Mouse (Mus musculus): ENCODE data around the gene Tmem260.

Gene Tmem260

GRCm38 (mm10) chr14:48476278-48476677 is 30.4 kb downstream of the Tmem260 start:
- DNase-seq (ENCODE audit: inconsistent age in 2 of 2, low spot score in 1 of 2), result no peak

DNA sequence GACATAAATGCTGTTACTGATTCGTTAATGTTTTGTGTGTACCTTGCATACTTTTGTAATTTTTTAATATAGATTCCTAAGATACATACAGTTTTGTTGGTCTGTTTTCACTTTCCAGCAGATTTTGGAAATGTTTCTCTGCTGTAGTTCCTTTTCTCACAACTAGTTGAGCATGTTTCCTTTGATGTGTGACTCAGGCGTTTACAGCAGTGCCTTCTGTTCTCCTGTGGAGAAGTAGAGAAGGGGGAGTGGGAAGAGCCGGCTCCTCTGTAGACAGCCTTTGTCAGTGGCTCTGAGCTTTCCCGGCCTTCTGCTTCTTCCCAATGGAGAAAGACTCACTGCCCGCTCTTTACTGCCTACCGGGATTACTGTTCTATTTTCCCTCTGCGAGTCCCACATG is 35.7 kb downstream of the Tmem260 start:
- DNase-seq (ENCODE audit: inconsistent age in 2 of 2, low spot score in 1 of 2), result no peak

GRCm38 (mm10) chr14:48482762-48483161 is 36.8 kb downstream of the Tmem260 start:
- no peak for DNase-seq (ENCODE audit: inconsistent age in 2 of 2, low spot score in 1 of 2)

GRCm38 (mm10) chr14:48493896-48494295 is 48.0 kb downstream of the Tmem260 start:
- DNase-seq (ENCODE audit: inconsistent age in 2 of 2, low spot score in 1 of 2), result peak; percentile 15 to 67

DNA sequence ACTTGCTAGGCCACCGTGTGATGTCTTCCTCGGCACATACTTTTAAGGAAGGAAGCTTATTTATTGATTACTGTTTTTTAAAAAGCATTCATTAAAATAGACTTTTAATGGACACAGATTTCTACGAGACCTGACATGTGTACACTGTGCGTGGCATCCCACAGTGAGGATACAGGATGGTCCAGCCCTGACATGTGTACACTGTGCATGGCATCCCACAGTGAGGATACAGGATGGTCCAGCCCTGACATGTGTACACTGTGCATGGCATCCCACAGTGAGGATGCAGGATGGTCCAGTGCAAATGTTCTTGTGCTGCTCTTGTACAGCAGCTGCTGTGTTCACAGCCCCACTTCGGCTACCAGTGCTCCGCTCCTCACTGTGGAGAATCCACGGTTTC is 56.6 kb downstream of the Tmem260 start:
- no peak for DNase-seq (ENCODE audit: inconsistent age in 2 of 2, low spot score in 1 of 2)

- no peak for DNase-seq (ENCODE audit: inconsistent age in 2 of 2, low spot score in 1 of 2)
These were observed 58.0 kb downstream of the Tmem260 start for GRCm38 (mm10) chr14:48503691-48504565.

DNA sequence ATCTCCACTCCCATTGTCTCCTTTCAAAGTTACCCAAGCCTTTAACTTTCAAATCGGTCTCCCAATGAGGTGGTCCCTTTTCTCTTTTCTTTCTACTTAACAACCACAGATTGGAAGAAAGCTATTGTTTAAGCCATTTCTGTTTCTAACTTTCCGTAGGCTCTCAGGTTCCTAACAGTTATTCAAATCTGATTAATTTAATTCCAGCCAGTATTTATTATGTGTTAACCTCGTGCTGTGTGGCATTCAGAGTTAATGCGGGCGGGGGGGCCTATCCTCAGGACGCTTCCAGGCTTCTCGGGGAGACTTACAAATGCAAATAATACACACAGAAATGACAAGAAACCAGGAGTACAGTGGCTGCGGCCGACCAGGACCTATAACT is 58.6 kb downstream of the Tmem260 start:
- no peak for DNase-seq (ENCODE audit: inconsistent age in 2 of 2, low spot score in 1 of 2)

GRCm38 (mm10) chr14:48505606-48506005 is 59.7 kb downstream of the Tmem260 start:
- DNase-seq (ENCODE audit: inconsistent age in 2 of 2, low spot score in 1 of 2), result no peak

GRCm38 (mm10) chr14:48507376-48507775 is 61.5 kb downstream of the Tmem260 start:
- peak; percentile 19 to 34 for DNase-seq (ENCODE audit: inconsistent age in 2 of 2, low spot score in 1 of 2)

GRCm38 (mm10) chr14:48509131-48509530 is 63.2 kb downstream of the Tmem260 start:
- no peak for DNase-seq (ENCODE audit: inconsistent age in 2 of 2, low spot score in 1 of 2)

- DNase-seq (ENCODE audit: inconsistent age in 2 of 2, low spot score in 1 of 2), result no peak
These were observed 67.3 kb downstream of the Tmem260 start for GRCm38 (mm10) chr14:48513098-48513823.

GRCm38 (mm10) chr14:48513824-48514493 is 68.0 kb downstream of the Tmem260 start:
- no peak for DNase-seq (ENCODE audit: inconsistent age in 2 of 2, low spot score in 1 of 2)

DNA sequence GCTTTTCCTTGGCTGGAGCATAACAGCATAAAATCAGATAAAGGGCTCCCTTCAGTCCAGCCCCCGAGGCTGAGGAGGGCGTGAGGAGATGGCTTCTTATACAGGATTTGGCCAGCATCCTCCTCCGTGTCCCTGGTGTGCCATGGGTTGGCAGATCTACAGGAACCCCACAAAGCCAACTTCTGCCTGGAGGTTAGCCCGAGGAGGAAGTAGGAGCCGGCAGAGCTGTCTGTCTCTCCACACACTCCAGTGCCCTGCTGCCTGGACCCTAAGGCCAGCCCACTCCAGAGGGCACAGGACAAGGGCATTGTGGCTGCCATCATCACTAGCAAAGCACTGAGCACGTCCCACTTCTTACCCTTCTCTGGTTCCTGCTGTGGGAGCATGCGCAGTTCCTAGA is 68.7 kb downstream of the Tmem260 start:
- no peak for DNase-seq (ENCODE audit: inconsistent age in 2 of 2, low spot score in 1 of 2)

- no peak for DNase-seq (ENCODE audit: inconsistent age in 2 of 2, low spot score in 1 of 2)
These were observed 69.6 kb downstream of the Tmem260 start for GRCm38 (mm10) chr14:48515538-48515937.

DNA sequence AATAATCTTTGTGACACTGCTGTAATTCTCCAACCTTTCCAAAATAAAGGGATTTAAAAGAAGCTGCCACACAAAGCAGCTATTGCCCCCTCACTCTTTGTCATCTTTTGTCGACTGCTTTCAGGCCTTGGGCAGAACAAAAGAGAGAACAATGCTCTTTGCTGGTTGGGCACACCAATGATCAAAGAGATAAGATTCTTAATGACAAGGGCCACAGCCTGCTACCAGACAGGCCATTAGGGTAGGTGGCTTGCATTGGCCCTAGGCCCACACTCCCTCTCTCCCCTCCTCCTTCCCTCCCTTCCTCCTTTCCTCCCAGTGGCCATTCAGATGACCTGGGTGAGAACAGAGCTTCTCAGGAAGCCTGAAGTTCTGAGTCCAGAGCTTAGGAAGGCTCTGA is 77.4 kb downstream of the Tmem260 start:
- no peak for DNase-seq (ENCODE audit: inconsistent age in 2 of 2, low spot score in 1 of 2)

DNA sequence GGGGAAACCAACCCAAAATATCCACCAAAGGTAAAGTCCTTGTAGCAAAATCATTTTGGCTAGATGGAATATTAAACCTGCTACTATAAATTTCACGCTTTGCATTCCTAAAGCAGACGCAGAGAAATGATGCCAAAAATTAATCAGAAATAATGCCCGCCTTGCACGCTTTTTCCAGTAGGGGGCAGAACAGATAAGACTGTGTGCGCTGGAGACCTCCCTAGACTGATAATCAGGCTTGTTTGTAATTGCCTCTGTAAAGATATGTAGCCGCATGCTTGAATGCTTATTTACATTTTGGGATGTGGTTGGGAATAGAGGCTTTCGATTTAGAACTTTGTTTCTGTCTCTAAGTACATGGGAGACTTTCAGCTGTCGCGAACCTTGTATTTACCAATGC is 78.2 kb downstream of the Tmem260 start:
- DNase-seq (ENCODE audit: inconsistent age in 2 of 2, low spot score in 1 of 2), result peak in 1 of 2 experiments; percentile 58

GRCm38 (mm10) chr14:48525055-48525454 is 79.1 kb downstream of the Tmem260 start:
- no peak for DNase-seq (ENCODE audit: inconsistent age in 2 of 2, low spot score in 1 of 2)

- no peak for DNase-seq (ENCODE audit: inconsistent age in 2 of 2, low spot score in 1 of 2)
These were observed 84.7 kb downstream of the Tmem260 start for GRCm38 (mm10) chr14:48530629-48531028.

- peak; percentile 7 to 45 for DNase-seq (ENCODE audit: inconsistent age in 2 of 2, low spot score in 1 of 2)
These were observed 92.2 kb downstream of the Tmem260 start for GRCm38 (mm10) chr14:48537795-48538766.

DNA sequence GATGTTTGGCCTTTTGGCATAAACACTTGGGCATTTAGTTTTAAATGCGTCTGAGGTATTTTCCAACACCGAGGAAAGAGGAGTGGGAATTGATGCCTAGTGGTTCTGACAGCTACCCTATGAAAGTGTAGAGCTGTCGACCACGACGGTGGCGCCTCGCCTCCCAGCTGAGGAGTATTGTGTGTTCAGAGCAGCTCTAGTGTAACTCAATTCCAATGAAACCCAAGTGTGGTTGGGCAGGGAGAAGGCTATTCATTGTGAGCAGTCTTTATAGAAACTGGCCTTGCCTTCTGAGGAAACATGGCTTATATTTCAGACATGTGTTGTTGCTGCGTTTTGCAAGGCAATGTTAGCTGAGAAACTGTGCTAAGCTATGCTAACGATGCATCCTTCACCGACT is 99.2 kb downstream of the Tmem260 start:
- no peak for DNase-seq (ENCODE audit: inconsistent age in 2 of 2, low spot score in 1 of 2)

- no peak for DNase-seq (ENCODE audit: inconsistent age in 2 of 2, low spot score in 1 of 2)
These were observed 100.1 kb downstream of the Tmem260 start for GRCm38 (mm10) chr14:48546009-48546408.
